Mouse (Mus musculus) heart, embryonic 11.5 days (tissue): ENCODE results near the gene Nup153. TPM values are rescaled to one million over a fixed set of nuclear protein-coding genes. Genes with fewer than 3 reads are reported as not detected.
A peak's percentile ranks its signal among the peaks of the same experiment; 100 is the strongest.

Source experiments
- ATAC-seq: fragments of 200-750 bp; cut with Nextera tagmentation; replicated peaks from 2 replicates; pipeline ENCODE4 v1.8.0; 2017; ENCODE audit warnings: moderate library complexity; ENCODE audit not compliant: insufficient number of reproducible peaks, low FRiP score, low TSS enrichment
- H3K27ac ChIP-seq: fragments of 300-500 bp; sonication (generic); 2 replicates; pipeline ENCODE4 v1.5.1; 2014; ENCODE audit warnings: mild to moderate bottlenecking, low read depth, low read length
- H3K27me3 ChIP-seq: fragments of 300-500 bp; sonication (generic); 2 replicates; pipeline ENCODE4 v1.6.1; 2014; ENCODE audit warnings: mild to moderate bottlenecking, low read length, mixed read lengths; ENCODE audit not compliant: control insufficient read depth, insufficient read depth
- H3K36me3 ChIP-seq: fragments of 300-500 bp; sonication (generic); 2 replicates; pipeline ENCODE4 v1.6.1; 2014; ENCODE audit warnings: mild to moderate bottlenecking, low read length, moderate library complexity, mixed read lengths; ENCODE audit not compliant: control insufficient read depth, insufficient read depth
- H3K4me1 ChIP-seq: fragments of 300-500 bp; sonication (generic); 2 replicates; pipeline ENCODE4 v1.6.1; 2014; ENCODE audit warnings: low read length; ENCODE audit not compliant: control insufficient read depth, insufficient read depth
- H3K4me2 ChIP-seq: fragments of 300-500 bp; sonication (generic); 2 replicates; pipeline ENCODE4 v1.6.1; 2014; ENCODE audit warnings: mild to moderate bottlenecking, moderate library complexity
- H3K4me3 ChIP-seq: fragments of 300-500 bp; sonication (generic); 2 replicates; pipeline ENCODE4 v1.5.1; 2014; ENCODE audit warnings: low read depth, low read length
- H3K9ac ChIP-seq: fragments of 300-500 bp; sonication (generic); 2 replicates; pipeline ENCODE4 v1.6.1; 2014; ENCODE audit warnings: mild to moderate bottlenecking, low read depth, low read length, moderate library complexity
- H3K9me3 ChIP-seq: fragments of 300-500 bp; sonication (generic); replicated peaks from 2 replicates; pipeline ENCODE4 v1.6.1; 2016; ENCODE audit warnings: low read length; ENCODE audit not compliant: control insufficient read depth
- WGBS: fragments of 180-500 bp; shearing (Covaris S2); extraction: QIAGEN DNeasy Blood & Tissue Kit; methylation state at CpG from one replicate; pipeline ENCODE4 v1.1.7; 2014; ENCODE audit not compliant: insufficient replicate concordance; 5-methylcytosine and 5-hydroxymethylcytosine counted together
- polyA plus RNA-seq: library from polyadenylated mRNA; unstranded; fragments of >200 nt; fragmentation: Nextera tagmentation; extraction: Ambion mirVana; gene quantifications from 2 replicates; pipeline ENCODE4 v1.2.1, GENCODE M21; 2014

The Nup153 gene
- polyA plus RNA-seq = 21.9 and 24.5 TPM in 2 replicates

GRCm38 (mm10) chr13:46727837-46728268 lies at the start of gene Nup153:
TSS of gene Nup153 (minus strand) at chr13:46727940.
- peak within 1 kb of the TSS; percentile 91 for H3K4me3 ChIP-seq
- H3K27ac ChIP-seq = peak within 1 kb of the TSS; percentile 97
- peak within 1 kb of the TSS; percentile 95 for H3K9ac ChIP-seq
- peak within 1 kb of the TSS; percentile 75 for H3K4me2 ChIP-seq
- no peaks in the 10 kb centered on the region for H3K36me3 ChIP-seq
- under 1% methylated on average over 47 of the region's 51 CpGs for WGBS
- peak; percentile 93 for ATAC-seq
- peaks cover 11% of the 10 kb centered on the region; the same call in 1 of the 2 replicates for H3K4me1 ChIP-seq
- no peaks in the 10 kb centered on the region for H3K9me3 ChIP-seq
- H3K27me3 ChIP-seq = no peaks in the 10 kb centered on the region

GRCm38 (mm10) chr13:46777461-46777860 lies 49.7 kb upstream of the Nup153 start:
- Histone ChIP-seq H3K9me3 (no peaks in the 10 kb centered on the region), H3K4me2 (no peak overlapping the region), H3K4me1 (0 out of 2 replicates have a peak, but pooled peaks cover 3% of the 10 kb centered on the region), H3K9ac (no peak overlapping the region), H3K27me3 (no peaks in the 10 kb centered on the region), H3K36me3 (peaks cover 19% of the 10 kb centered on the region), H3K27ac (no peak overlapping the region), H3K4me3 (no peak overlapping the region)
- no peak for ATAC-seq
- 90% methylated on average over 3 of the region's 3 CpGs for WGBS

- H3K4me2 ChIP-seq = no peak overlapping the region
- H3K27me3 ChIP-seq = no peaks in the 10 kb centered on the region
- peaks cover 24% of the 10 kb centered on the region for H3K36me3 ChIP-seq
- no peak overlapping the region for H3K4me3 ChIP-seq
- H3K9ac ChIP-seq = no peak overlapping the region
- 0 out of 2 replicates have a peak, but pooled peaks cover 3% of the 10 kb centered on the region for H3K4me1 ChIP-seq
- no peak for ATAC-seq
- H3K27ac ChIP-seq = no peak overlapping the region
- 68% methylated on average over 14 of the region's 14 CpGs for WGBS
- H3K9me3 ChIP-seq = no peaks in the 10 kb centered on the region
Observed at GRCm38 (mm10) chr13:46776636-46777305, 49.0 kb upstream of the Nup153 start.

GRCm38 (mm10) chr13:46774998-46775397 lies 47.3 kb upstream of the Nup153 start:
- WGBS = 74% methylated on average over 5 of the region's 5 CpGs

GRCm38 (mm10) chr13:46772581-46772980 lies 44.8 kb upstream of the Nup153 start:
- Histone ChIP-seq H3K27ac (no peak overlapping the region), H3K4me2 (no peak overlapping the region), H3K4me3 (no peak overlapping the region), H3K9me3 (no peaks in the 10 kb centered on the region), H3K4me1 (no peaks in the 10 kb centered on the region), H3K27me3 (no peaks in the 10 kb centered on the region), H3K36me3 (peaks cover 31% of the 10 kb centered on the region), H3K9ac (no peak overlapping the region)
- 93% methylated on average over 13 of the region's 13 CpGs for WGBS
- ATAC-seq = no peak

More at GRCm38 (mm10) chr13:46774998-46775397, 47.3 kb upstream of the Nup153 start:
- Histone ChIP-seq H3K4me3 (no peak overlapping the region), H3K9ac (no peak overlapping the region), H3K4me2 (no peak overlapping the region), H3K9me3 (no peaks in the 10 kb centered on the region), H3K27ac (no peak overlapping the region), H3K27me3 (no peaks in the 10 kb centered on the region), H3K4me1 (no peaks in the 10 kb centered on the region), H3K36me3 (peaks cover 24% of the 10 kb centered on the region)
- ATAC-seq = no peak

- no peak for ATAC-seq
- H3K27ac ChIP-seq = no peak overlapping the region
- no peaks in the 10 kb centered on the region for H3K27me3 ChIP-seq
- no peak overlapping the region for H3K4me2 ChIP-seq
- no peaks in the 10 kb centered on the region for H3K9me3 ChIP-seq
- H3K9ac ChIP-seq = no peak overlapping the region
- no peak overlapping the region for H3K4me3 ChIP-seq
- WGBS = 87% methylated on average over 2 of the region's 2 CpGs
- H3K4me1 ChIP-seq = no peaks in the 10 kb centered on the region
- peaks cover 41% of the 10 kb centered on the region for H3K36me3 ChIP-seq
Observed at GRCm38 (mm10) chr13:46765361-46765760, 37.6 kb upstream of the Nup153 start.

- no peaks in the 10 kb centered on the region for H3K4me1 ChIP-seq
- H3K4me2 ChIP-seq = no peak overlapping the region
- WGBS = 85% methylated on average over 9 of the region's 9 CpGs
- H3K4me3 ChIP-seq = no peak overlapping the region
- H3K27me3 ChIP-seq = no peaks in the 10 kb centered on the region
- H3K36me3 ChIP-seq = peaks cover 37% of the 10 kb centered on the region
- no peak for ATAC-seq
- no peak overlapping the region for H3K9ac ChIP-seq
- H3K9me3 ChIP-seq = no peaks in the 10 kb centered on the region
- H3K27ac ChIP-seq = no peak overlapping the region
Observed at GRCm38 (mm10) chr13:46763210-46763609, 35.5 kb upstream of the Nup153 start.

- 84% methylated on average over 6 of the region's 6 CpGs for WGBS
- H3K4me3 ChIP-seq = no peak overlapping the region
- H3K36me3 ChIP-seq = peaks cover 30% of the 10 kb centered on the region
- H3K9ac ChIP-seq = no peak overlapping the region
- no peak overlapping the region for H3K4me2 ChIP-seq
- ATAC-seq = no peak
- no peaks in the 10 kb centered on the region for H3K27me3 ChIP-seq
- H3K9me3 ChIP-seq = no peaks in the 10 kb centered on the region
- H3K27ac ChIP-seq = no peak overlapping the region
- H3K4me1 ChIP-seq = no peaks in the 10 kb centered on the region
Observed at GRCm38 (mm10) chr13:46760921-46761320, 33.2 kb upstream of the Nup153 start.
